7 mouse cellular contexts compared by ENCODE assay signal in the genomic region with DNA sequence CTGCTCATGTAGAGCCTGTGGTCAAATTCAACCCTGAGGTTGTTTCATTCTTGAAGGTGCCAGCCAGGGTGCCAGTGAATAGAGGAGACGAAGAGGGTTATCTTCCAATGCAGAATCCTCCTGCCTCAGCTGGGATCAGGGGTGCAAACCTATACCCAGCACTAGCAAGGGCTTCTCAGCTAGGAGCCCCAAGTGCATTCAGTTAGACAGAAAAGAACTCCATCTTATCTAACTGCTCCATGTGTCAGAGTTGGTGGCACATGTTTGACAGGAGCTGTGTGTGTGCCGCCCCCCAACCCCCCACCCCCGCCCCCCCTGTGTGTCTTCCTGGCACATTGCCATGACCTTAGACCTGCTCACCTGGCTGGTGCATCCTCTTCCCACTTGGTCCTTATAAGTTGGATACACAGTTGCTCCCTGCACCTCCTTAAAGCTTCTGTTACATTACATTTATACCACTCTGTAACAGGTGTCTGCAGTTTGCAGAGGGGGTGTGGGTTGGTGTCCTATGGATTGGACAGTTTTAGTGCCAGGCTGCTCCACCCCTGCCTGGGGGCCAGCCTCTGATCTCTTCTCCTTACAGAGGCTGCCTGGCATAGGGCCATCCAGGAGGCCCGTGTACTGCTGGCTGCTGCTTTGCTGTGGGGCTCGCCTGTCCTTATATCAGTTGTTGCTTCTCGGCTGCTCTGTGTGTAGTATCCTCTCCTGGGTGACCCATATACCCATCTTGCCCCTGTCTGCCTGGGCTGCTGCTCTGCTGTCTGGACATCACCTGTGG. TPM values are rescaled to one million over a fixed set of nuclear protein-coding genes. Genes with fewer than 3 reads are reported as not detected.
A peak's percentile ranks its signal among the peaks of the same experiment; 100 is the strongest.
DNase-seq lines count a peak whose midpoint lies in the region; ATAC-seq and TF ChIP-seq lines count a peak whose summit lies in the region.

No protein-coding gene starts in this region.

- 76% methylated on average over 6 of the region's 6 CpGs for WGBS in hindbrain, embryonic 13.5 days
- 79% methylated on average over 6 of the region's 6 CpGs for WGBS in hindbrain, embryonic 12.5 days
- 32% methylated on average over 6 of the region's 6 CpGs for WGBS in thymus, adult 2 months
- 55% methylated on average over 6 of the region's 6 CpGs for WGBS in intestine, embryonic 15.5 days
- 51% methylated on average over 6 of the region's 6 CpGs for WGBS in stomach, postnatal 0 days
- 77% methylated on average over 6 of the region's 6 CpGs for WGBS in neural tube, embryonic 15.5 days

- H3K9me3 ChIP-seq in hindbrain, embryonic 13.5 days = no peaks in the 10 kb centered on the region
- no peaks in the 10 kb centered on the region for H3K9me3 ChIP-seq in hindbrain, embryonic 12.5 days (replicated peaks)
- H3K9me3 ChIP-seq in intestine, embryonic 15.5 days = no peaks in the 10 kb centered on the region
- no peaks in the 10 kb centered on the region for H3K9me3 ChIP-seq in stomach, postnatal 0 days (ENCODE audit: control insufficient read depth, low read length)
- no peaks in the 10 kb centered on the region for H3K9me3 ChIP-seq in neural tube, embryonic 15.5 days (replicated peaks)

- H3K4me3 ChIP-seq in hindbrain, embryonic 13.5 days = no peak overlapping the region
- no peak overlapping the region for H3K4me3 ChIP-seq in hindbrain, embryonic 12.5 days
- no peak overlapping the region for H3K4me3 ChIP-seq in thymus, adult 2 months (ENCODE audit: control insufficient read depth, insufficient read depth, low read length)
- H3K4me3 ChIP-seq in intestine, embryonic 15.5 days (replicated peaks) = no peak overlapping the region
- H3K4me3 ChIP-seq in stomach, postnatal 0 days (ENCODE audit: low read depth, low read length) = no peak overlapping the region
- no peak overlapping the region for H3K4me3 ChIP-seq in neural tube, embryonic 15.5 days (replicated peaks)

- TF ChIP-seq POLR2A in thymus, adult 2 months (IDR thresholded peaks at IDR 0.05; ENCODE audit: control insufficient read depth, extremely low read depth, insufficient read depth, low read length, poor library complexity) = no peak

- no peaks in the 10 kb centered on the region for H3K36me3 ChIP-seq in hindbrain, embryonic 13.5 days
- H3K36me3 ChIP-seq in hindbrain, embryonic 12.5 days = no peaks in the 10 kb centered on the region
- no peaks in the 10 kb centered on the region for H3K36me3 ChIP-seq in thymus, adult 2 months (ENCODE audit: control insufficient read depth, insufficient read depth, low read length)
- no peaks in the 10 kb centered on the region for H3K36me3 ChIP-seq in intestine, embryonic 15.5 days
- no peaks in the 10 kb centered on the region for H3K36me3 ChIP-seq in stomach, postnatal 0 days (ENCODE audit: control insufficient read depth, insufficient read depth, low read length)
- H3K36me3 ChIP-seq in neural tube, embryonic 15.5 days = no peaks in the 10 kb centered on the region

- H3K27ac ChIP-seq in hindbrain, embryonic 13.5 days = no peak overlapping the region; the same call in 1 of the 2 replicates
- no peak overlapping the region; the same call in 1 of the 2 replicates for H3K27ac ChIP-seq in hindbrain, embryonic 12.5 days
- peak overlapping the region; percentile 55 for H3K27ac ChIP-seq in thymus, adult 2 months (ENCODE audit: control insufficient read depth, insufficient read depth, low read length)
- 0 out of 2 replicates have a peak overlapping the region, but pooled peaks have one; percentile 48 for H3K27ac ChIP-seq in intestine, embryonic 15.5 days
- H3K27ac ChIP-seq in stomach, postnatal 0 days (replicated peaks) = 0 out of 2 replicates have a peak overlapping the region, but pooled peaks have one; percentile 13
- H3K27ac ChIP-seq in neural tube, embryonic 15.5 days (replicated peaks) = no peak overlapping the region

- no peak for TF ChIP-seq EP300 in stomach, postnatal 0 days (optimal IDR thresholded peaks at IDR 0.05)

- no peaks in the 10 kb centered on the region for H3K27me3 ChIP-seq in hindbrain, embryonic 13.5 days
- H3K27me3 ChIP-seq in hindbrain, embryonic 12.5 days = no peaks in the 10 kb centered on the region
- H3K27me3 ChIP-seq in thymus, adult 2 months (ENCODE audit: control insufficient read depth, insufficient read depth, low read length) = no peaks in the 10 kb centered on the region
- no peaks in the 10 kb centered on the region for H3K27me3 ChIP-seq in intestine, embryonic 15.5 days (replicated peaks)
- H3K27me3 ChIP-seq in stomach, postnatal 0 days (ENCODE audit: control insufficient read depth, insufficient read depth, low read length) = no peaks in the 10 kb centered on the region
- H3K27me3 ChIP-seq in neural tube, embryonic 15.5 days (replicated peaks) = no peaks in the 10 kb centered on the region

- 0 out of 2 replicates have a peak overlapping the region, but pooled peaks have one; percentile 13 for H3K9ac ChIP-seq in hindbrain, embryonic 13.5 days
- H3K9ac ChIP-seq in hindbrain, embryonic 12.5 days = no peak overlapping the region
- H3K9ac ChIP-seq in intestine, embryonic 15.5 days = no peak overlapping the region
- no peak overlapping the region for H3K9ac ChIP-seq in stomach, postnatal 0 days (ENCODE audit: low read length)
- H3K9ac ChIP-seq in neural tube, embryonic 15.5 days (replicated peaks) = no peak overlapping the region

- H3K4me1 ChIP-seq in hindbrain, embryonic 13.5 days (replicated peaks) = peaks cover 40% of the 10 kb centered on the region
- peaks cover 32% of the 10 kb centered on the region for H3K4me1 ChIP-seq in hindbrain, embryonic 12.5 days
- H3K4me1 ChIP-seq in thymus, adult 2 months (replicated peaks; ENCODE audit: control insufficient read depth, insufficient read depth, low read length) = peaks cover 67% of the 10 kb centered on the region
- H3K4me1 ChIP-seq in intestine, embryonic 15.5 days (replicated peaks) = peaks cover 39% of the 10 kb centered on the region
- no peaks in the 10 kb centered on the region for H3K4me1 ChIP-seq in stomach, postnatal 0 days (replicated peaks; ENCODE audit: control insufficient read depth, insufficient read depth)
- peaks cover 21% of the 10 kb centered on the region; the same call in 1 of the 2 replicates for H3K4me1 ChIP-seq in neural tube, embryonic 15.5 days

- ATAC-seq in hindbrain, embryonic 13.5 days (ENCODE audit: low FRiP score) = no peak
- no peak for ATAC-seq in hindbrain, embryonic 12.5 days (ENCODE audit: low FRiP score)
- ATAC-seq in intestine, embryonic 15.5 days = 0 out of 2 replicates have a peak, but pooled peaks have one; percentile 16
- no peak for ATAC-seq in stomach, postnatal 0 days (ENCODE audit: low FRiP score, low TSS enrichment)
- ATAC-seq in neural tube, embryonic 15.5 days (ENCODE audit: low FRiP score) = no peak

- no peak overlapping the region for H3K4me2 ChIP-seq in hindbrain, embryonic 13.5 days
- no peak overlapping the region for H3K4me2 ChIP-seq in hindbrain, embryonic 12.5 days (replicated peaks)
- no peak overlapping the region for H3K4me2 ChIP-seq in intestine, embryonic 15.5 days (replicated peaks)
- H3K4me2 ChIP-seq in stomach, postnatal 0 days (replicated peaks; ENCODE audit: low read depth) = no peak overlapping the region
- H3K4me2 ChIP-seq in neural tube, embryonic 15.5 days = no peak overlapping the region

- DNase-seq in thymus, adult 2 months = no peak
- DNase-seq in thymus, postnatal 25 days = no peak
- no peak for DNase-seq in stomach, postnatal 0 days (ENCODE audit: low spot score)

- no peak for TF ChIP-seq CTCF in thymus, adult 2 months (IDR thresholded peaks at IDR 0.05; ENCODE audit: borderline replicate concordance, control insufficient read depth, extremely low read depth, insufficient read depth, low read length, poor library complexity)
- no peak for TF ChIP-seq CTCF in stomach, postnatal 0 days (IDR thresholded peaks at IDR 0.05; ENCODE audit: low read depth)

RNA-seq across cellular contexts. Expression of a gene that starts 20.1 kb away (rescaled TPM):
- polyA plus RNA-seq in hindbrain, embryonic 13.5 days (2015; fragmentation: Nextera tagmentation; extraction: Ambion mirVana) = 26.9 and 30.0 TPM in 2 replicates
- 31.7 and 35.4 TPM in 2 replicates for polyA plus RNA-seq in hindbrain, embryonic 12.5 days (2016; fragmentation: Nextera tagmentation; extraction: Ambion mirVana)
- polyA plus RNA-seq in thymus, adult 2 months (2012; rRNA removed) = 62.7 and 63.5 TPM in 2 replicates
- 43.1 and 45.3 TPM in 2 replicates for polyA plus RNA-seq in intestine, embryonic 15.5 days (2015; fragmentation: Nextera tagmentation; extraction: Ambion mirVana)
- 29.2 and 30.2 TPM in 2 replicates for polyA plus RNA-seq in stomach, postnatal 0 days (2015; fragmentation: Nextera tagmentation; extraction: Ambion mirVana)
- polyA plus RNA-seq in neural tube, embryonic 15.5 days (2015; fragmentation: Nextera tagmentation; extraction: Ambion mirVana) = 31.4 and 40.2 TPM in 2 replicates

RNA-seq across cellular contexts. Expression of a gene that starts 29.6 kb away (rescaled TPM):
- 32.2 and 33.7 TPM in 2 replicates for polyA plus RNA-seq in hindbrain, embryonic 13.5 days (2015; fragmentation: Nextera tagmentation; extraction: Ambion mirVana)
- polyA plus RNA-seq in hindbrain, embryonic 12.5 days (2016; fragmentation: Nextera tagmentation; extraction: Ambion mirVana) = 38.1 TPM in 2 replicates
- 58.9 and 63.2 TPM in 2 replicates for polyA plus RNA-seq in thymus, adult 2 months (2012; rRNA removed)
- 25.5 and 26.2 TPM in 2 replicates for polyA plus RNA-seq in intestine, embryonic 15.5 days (2015; fragmentation: Nextera tagmentation; extraction: Ambion mirVana)
- 12.4 and 12.9 TPM in 2 replicates for polyA plus RNA-seq in stomach, postnatal 0 days (2015; fragmentation: Nextera tagmentation; extraction: Ambion mirVana)
- 29.7 and 31.0 TPM in 2 replicates for polyA plus RNA-seq in neural tube, embryonic 15.5 days (2015; fragmentation: Nextera tagmentation; extraction: Ambion mirVana)

RNA-seq across cellular contexts. Expression of a gene that starts 41.0 kb away (rescaled TPM):
- 5.2 and 5.5 TPM in 2 replicates for polyA plus RNA-seq in hindbrain, embryonic 13.5 days (2015; fragmentation: Nextera tagmentation; extraction: Ambion mirVana)
- polyA plus RNA-seq in hindbrain, embryonic 12.5 days (2016; fragmentation: Nextera tagmentation; extraction: Ambion mirVana) = 2.0 and 2.3 TPM in 2 replicates
- 0.15 and 0.40 TPM in 2 replicates for polyA plus RNA-seq in thymus, adult 2 months (2012; rRNA removed)
- polyA plus RNA-seq in intestine, embryonic 15.5 days (2015; fragmentation: Nextera tagmentation; extraction: Ambion mirVana) = 1.9 and 2.4 TPM in 2 replicates
- polyA plus RNA-seq in stomach, postnatal 0 days (2015; fragmentation: Nextera tagmentation; extraction: Ambion mirVana) = 1.7 and 2.0 TPM in 2 replicates
- polyA plus RNA-seq in neural tube, embryonic 15.5 days (2015; fragmentation: Nextera tagmentation; extraction: Ambion mirVana) = 5.8 and 6.2 TPM in 2 replicates

RNA-seq across cellular contexts. Expression of a gene that starts 44.3 kb away (rescaled TPM):
- polyA plus RNA-seq in hindbrain, embryonic 13.5 days (2015; fragmentation: Nextera tagmentation; extraction: Ambion mirVana) = 1.9 and 3.3 TPM in 2 replicates
- polyA plus RNA-seq in hindbrain, embryonic 12.5 days (2016; fragmentation: Nextera tagmentation; extraction: Ambion mirVana) = 1.8 and 2.3 TPM in 2 replicates
- 0.41 and 3.1 TPM in 2 replicates for polyA plus RNA-seq in thymus, adult 2 months (2012; rRNA removed)
- polyA plus RNA-seq in intestine, embryonic 15.5 days (2015; fragmentation: Nextera tagmentation; extraction: Ambion mirVana) = 1.7 and 1.8 TPM in 2 replicates
- 1.9 and 2.2 TPM in 2 replicates for polyA plus RNA-seq in stomach, postnatal 0 days (2015; fragmentation: Nextera tagmentation; extraction: Ambion mirVana)
- 1.7 and 2.5 TPM in 2 replicates for polyA plus RNA-seq in neural tube, embryonic 15.5 days (2015; fragmentation: Nextera tagmentation; extraction: Ambion mirVana)

RNA-seq across cellular contexts. Expression of a gene that starts 46.2 kb away (rescaled TPM):
- polyA plus RNA-seq in hindbrain, embryonic 13.5 days (2015; fragmentation: Nextera tagmentation; extraction: Ambion mirVana) = 53.6 and 60.2 TPM in 2 replicates
- 46.9 and 47.6 TPM in 2 replicates for polyA plus RNA-seq in hindbrain, embryonic 12.5 days (2016; fragmentation: Nextera tagmentation; extraction: Ambion mirVana)
- polyA plus RNA-seq in thymus, adult 2 months (2012; rRNA removed) = 56.2 and 64.4 TPM in 2 replicates
- polyA plus RNA-seq in intestine, embryonic 15.5 days (2015; fragmentation: Nextera tagmentation; extraction: Ambion mirVana) = 32.2 and 35.4 TPM in 2 replicates
- polyA plus RNA-seq in stomach, postnatal 0 days (2015; fragmentation: Nextera tagmentation; extraction: Ambion mirVana) = 19.3 and 20.9 TPM in 2 replicates
- 57.5 and 61.9 TPM in 2 replicates for polyA plus RNA-seq in neural tube, embryonic 15.5 days (2015; fragmentation: Nextera tagmentation; extraction: Ambion mirVana)

Comparison
In these comparisons a context has a peak if more than half of its experiments do, and no peak if none do; other contexts are left out.
1. H3K27ac ChIP-seq: peak in thymus, adult 2 months (single experiment), intestine, embryonic 15.5 days (single experiment) and stomach, postnatal 0 days (single experiment); none in hindbrain, embryonic 13.5 days (single experiment), hindbrain, embryonic 12.5 days (single experiment) and neural tube, embryonic 15.5 days (single experiment).